Mouse (Mus musculus) liver, embryonic 14.5 days (tissue): ENCODE measurements at regions not wholly inside any gene's neighbourhood (a gene's known extent, or its start where the extent isn't known, plus 50 kb on each side); places are given as distances from the start of the nearest gene placed in this dataset.

Experiments used
- CTCF ChIP-seq: IDR thresholded peaks from 2 replicates; pipeline ENCODE4 v1.5.1; 2016; ENCODE audit warnings: antibody characterized with exemption, low read depth, control low read depth
- EP300 ChIP-seq: IDR thresholded peaks from 2 replicates; pipeline ENCODE4 v1.6.1; 2016; ENCODE audit warnings: antibody characterized with exemption, low read depth

DNA sequence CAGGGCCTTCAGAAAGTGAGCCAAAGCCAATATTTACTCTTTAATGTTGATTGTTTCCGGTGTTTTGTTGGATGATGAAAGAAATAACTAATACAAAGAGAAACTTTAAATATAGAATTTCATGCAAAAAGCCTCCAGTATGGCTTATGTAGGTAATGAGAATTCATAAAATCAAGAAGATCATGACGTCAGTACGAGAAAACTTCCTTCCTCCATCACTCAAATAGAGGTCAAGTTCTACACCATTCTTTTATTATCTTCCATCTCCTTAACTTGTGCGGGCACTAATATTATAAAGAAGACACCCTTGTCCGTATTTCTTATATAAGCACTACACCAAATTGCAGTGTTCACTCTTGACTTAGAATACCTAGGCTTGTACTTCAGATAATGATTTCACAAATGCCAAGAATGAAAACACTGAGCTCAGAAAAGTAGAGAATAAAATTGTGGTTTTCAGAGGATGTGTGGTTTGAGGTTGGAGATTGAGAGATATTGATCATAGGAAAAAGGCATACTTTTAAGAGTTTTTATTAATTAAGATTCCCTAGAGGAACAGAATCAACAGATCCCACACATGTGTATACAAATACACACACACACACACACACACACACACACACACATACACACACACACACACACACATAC is 130.8 kb upstream of the Slc13a1 start:
- TF ChIP-seq CTCF (no peak), EP300 (no peak)
